Mouse (Mus musculus): ENCODE results near the gene Pfas. TPM values are rescaled to one million over a fixed set of nuclear protein-coding genes. Genes with fewer than 3 reads are reported as not detected.
A peak's percentile ranks its signal among the peaks of the same experiment; 100 is the strongest.
"Not testable (repeated sequence)": the region's sequence is repeated elsewhere in the genome, so short reads cannot be mapped to it uniquely, and the experiment has no call there.

Gene Pfas
- total and polyA plus RNA-seq, 3 experiments: 16.7 to 28.6 (median 23.7) TPM

- peak; percentile 93 for DNase-seq
These were observed 68.6 kb downstream of the Pfas start for GRCm38 (mm10) chr11:68939451-68940304.

DNA sequence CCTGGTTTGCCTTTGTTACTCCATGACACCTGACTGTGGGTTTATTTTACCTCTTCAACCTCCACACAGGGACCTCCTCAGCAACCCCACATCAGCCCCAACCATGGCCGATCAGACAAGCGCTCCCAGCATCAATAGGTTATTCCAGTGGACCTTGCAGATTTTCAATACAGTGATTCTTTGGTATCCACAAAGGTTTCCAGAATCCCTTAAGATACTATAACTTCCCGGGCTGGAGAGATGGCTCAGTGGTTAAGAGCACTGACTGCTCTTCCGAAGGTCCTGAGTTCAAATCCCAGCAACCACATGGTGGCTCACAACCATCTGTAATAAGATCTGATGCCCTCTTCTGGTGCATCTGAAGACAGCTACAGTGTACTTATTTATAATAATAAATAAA lies 71.3 kb downstream of the Pfas start:
- not testable (repeated sequence) for DNase-seq

Small RNAs within 50 kb of the gene (microRNA-seq; reads per million reads assigned to microRNA genes)
- 0 to 0.83 reads per million in 2 experiments for gene Mir3062

Other genes starting within 250 kb of the Pfas start
- gene Ndel1, start 136.6 kb downstream of the Pfas start, total RNA-seq (2021): 10 to 100 TPM; 60.6 to 98.0 TPM
- gene Ndel1, start 136.6 kb downstream of the Pfas start, polyA plus RNA-seq (2012; rRNA removed): 156 and 186 TPM in 2 replicates
- under 1 TPM in 1 of 2 experiments, not detected in 1; 0.09 TPM for gene Rnf222, start 119.9 kb downstream of the Pfas start, total RNA-seq (2021)
- gene Rnf222, start 119.9 kb downstream of the Pfas start, polyA plus RNA-seq (2012; rRNA removed): 0.23 and 0.39 TPM in 2 replicates
- gene Rpl26, start 106.9 kb downstream of the Pfas start, total RNA-seq (2021): 1,000 to 10,000 TPM; 1,114 to 1,327 TPM
- 146 and 179 TPM in 2 replicates for gene Rpl26, start 106.9 kb downstream of the Pfas start, polyA plus RNA-seq (2012; rRNA removed)
- gene Odf4, start 81.4 kb downstream of the Pfas start, total RNA-seq (2021): not detected
- gene Odf4, start 81.4 kb downstream of the Pfas start, polyA plus RNA-seq (2012; rRNA removed): not detected in 2 replicates
- gene Arhgef15, start 51.0 kb downstream of the Pfas start, total RNA-seq (2021): 10 to 100 TPM; 15.2 to 21.6 TPM
- gene Arhgef15, start 51.0 kb downstream of the Pfas start, polyA plus RNA-seq (2012; rRNA removed): 133 and 183 TPM in 2 replicates
- 10 to 100 TPM; 40.4 to 45.9 TPM for gene Slc25a35, start 40.3 kb downstream of the Pfas start, total RNA-seq (2021)
- gene Slc25a35, start 40.3 kb downstream of the Pfas start, polyA plus RNA-seq (2012; rRNA removed): 61.3 and 78.3 TPM in 2 replicates
- 10 to 100 TPM; 13.5 to 31.2 TPM for gene Rangrf, start 33.3 kb downstream of the Pfas start, total RNA-seq (2021)
- 16.9 and 17.8 TPM in 2 replicates for gene Rangrf, start 33.3 kb downstream of the Pfas start, polyA plus RNA-seq (2012; rRNA removed)
- 10 to 100 TPM; 21.8 to 26.6 TPM for gene Ctc1, start 7.5 kb upstream of the Pfas start, total RNA-seq (2021)
- gene Ctc1, start 7.5 kb upstream of the Pfas start, polyA plus RNA-seq (2012; rRNA removed): 37.8 and 39.7 TPM in 2 replicates
- 1 to 10 TPM; 1.7 to 2.8 TPM for gene Aurkb, start 37.2 kb upstream of the Pfas start, total RNA-seq (2021)
- 10.8 and 11.2 TPM in 2 replicates for gene Aurkb, start 37.2 kb upstream of the Pfas start, polyA plus RNA-seq (2012; rRNA removed)
- gene Borcs6, start 51.3 kb upstream of the Pfas start, total RNA-seq (2021): 10 to 100 TPM; 21.3 to 26.4 TPM
- gene Borcs6, start 51.3 kb upstream of the Pfas start, polyA plus RNA-seq (2012; rRNA removed): 38.9 and 41.4 TPM in 2 replicates
- gene Tmem107, start 62.3 kb upstream of the Pfas start, total RNA-seq (2021): 10 to 100 TPM in 1 of 2 experiments, 1 to 10 TPM in 1; 9.5 to 16.9 TPM
- 46.6 and 49.1 TPM in 2 replicates for gene Tmem107, start 62.3 kb upstream of the Pfas start, polyA plus RNA-seq (2012; rRNA removed)
- 100 to 1,000 TPM; 104 to 130 TPM for gene Vamp2, start 80.0 kb upstream of the Pfas start, total RNA-seq (2021)
- gene Vamp2, start 80.0 kb upstream of the Pfas start, polyA plus RNA-seq (2012; rRNA removed): 425 and 479 TPM in 2 replicates
- 10 to 100 TPM; 55.0 to 75.9 TPM for gene Per1, start 86.8 kb upstream of the Pfas start, total RNA-seq (2021)
- 41.3 and 76.1 TPM in 2 replicates for gene Per1, start 86.8 kb upstream of the Pfas start, polyA plus RNA-seq (2012; rRNA removed)
- gene Hes7, start 111.9 kb upstream of the Pfas start, total RNA-seq (2021): not detected
- gene Hes7, start 111.9 kb upstream of the Pfas start, polyA plus RNA-seq (2012; rRNA removed): 1.3 and 1.6 TPM in 2 replicates
- gene 9130213A22Rik, start 114.1 kb upstream of the Pfas start, total RNA-seq (2021): under 1 TPM; 0.59 to 0.78 TPM
- gene 9130213A22Rik, start 114.1 kb upstream of the Pfas start, polyA plus RNA-seq (2012; rRNA removed): 2.3 and 3.0 TPM in 2 replicates
- gene Aloxe3, start 117.4 kb upstream of the Pfas start, total RNA-seq (2021): 1 to 10 TPM in 1 of 2 experiments, under 1 TPM in 1; 0.79 to 1.0 TPM
- gene Aloxe3, start 117.4 kb upstream of the Pfas start, polyA plus RNA-seq (2012; rRNA removed): 1.4 and 2.5 TPM in 2 replicates
- not detected for gene Alox12b, start 148.5 kb upstream of the Pfas start, total RNA-seq (2021)
- gene Alox12b, start 148.5 kb upstream of the Pfas start, polyA plus RNA-seq (2012; rRNA removed): not detected in 2 replicates
- gene Alox8, start 189.4 kb upstream of the Pfas start, total RNA-seq (2021): not detected
- gene Alox8, start 189.4 kb upstream of the Pfas start, polyA plus RNA-seq (2012; rRNA removed): not detected in 2 replicates
- gene Gucy2e, start 228.6 kb upstream of the Pfas start, total RNA-seq (2021): not detected
- not detected in 2 replicates for gene Gucy2e, start 228.6 kb upstream of the Pfas start, polyA plus RNA-seq (2012; rRNA removed)

All from adrenal gland, adult 2 months (tissue).